Comparison of ENCODE assay signal across 8 mouse cellular contexts in the genomic region with DNA sequence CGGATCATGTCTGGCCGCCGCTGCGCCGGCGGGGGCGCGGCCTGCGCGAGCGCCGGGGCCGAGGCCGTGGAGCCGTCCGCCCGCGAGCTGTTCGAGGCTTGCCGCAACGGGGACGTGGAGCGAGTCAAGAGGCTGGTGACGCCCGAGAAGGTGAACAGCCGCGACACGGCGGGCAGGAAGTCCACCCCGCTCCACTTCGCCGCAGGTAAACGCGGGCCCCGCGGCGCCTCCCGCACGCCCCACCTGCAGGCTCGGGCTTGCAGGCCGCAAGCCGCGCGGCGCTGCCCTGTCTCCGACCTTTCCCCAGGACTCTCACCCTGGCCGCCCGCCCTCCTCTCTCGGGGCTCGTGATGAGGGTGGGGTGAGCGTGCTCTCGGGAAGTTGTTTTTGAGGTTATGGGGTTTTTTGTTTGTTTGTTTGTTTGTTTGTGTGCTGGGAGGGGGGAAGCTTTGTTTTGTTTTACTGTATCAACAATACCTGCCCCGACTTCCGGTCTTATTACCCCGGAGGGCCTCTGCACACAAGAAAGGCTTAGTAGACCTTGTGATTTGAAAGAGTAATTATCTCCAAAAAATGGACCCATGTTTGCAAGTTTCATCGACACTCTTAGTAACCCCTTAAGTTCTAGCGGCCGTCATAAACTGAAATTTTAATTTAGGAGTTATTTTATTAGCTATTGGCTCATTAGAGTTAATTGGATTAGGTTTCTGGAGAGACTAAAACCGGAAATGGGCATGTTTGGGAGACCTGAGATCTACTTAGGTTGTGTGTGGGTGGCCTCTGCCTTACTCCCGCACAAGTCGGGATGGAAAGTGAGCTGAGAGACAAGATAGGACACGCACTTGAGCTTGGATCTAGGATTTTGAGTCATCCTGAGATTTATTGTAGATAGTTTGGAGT. TPM values are rescaled to one million over a fixed set of nuclear protein-coding genes. Genes with fewer than 3 reads are reported as not detected.
DNase-seq lines count a peak whose midpoint lies in the region; ATAC-seq and TF ChIP-seq lines count a peak whose summit lies in the region.

No protein-coding gene starts in this region.

- peak overlapping the region; percentile 98 for H3K9ac ChIP-seq in hindbrain, embryonic 14.5 days
- peak overlapping the region; percentile 98 for H3K9ac ChIP-seq in liver, adult 2 months (ENCODE audit: low read depth, low read length)
- peak overlapping the region; percentile 98 for H3K9ac ChIP-seq in midbrain, postnatal 0 days (replicated peaks; ENCODE audit: low read length, poor library complexity, severe bottlenecking)

- peaks cover 28% of the 10 kb centered on the region for H3K4me1 ChIP-seq in forebrain, embryonic 10.5 days
- peaks cover 25% of the 10 kb centered on the region for H3K4me1 ChIP-seq in hindbrain, embryonic 14.5 days (replicated peaks; ENCODE audit: control insufficient read depth, insufficient read depth, low read length)
- peaks cover 10% of the 10 kb centered on the region; the same call in 1 of the 2 replicates for H3K4me1 ChIP-seq in liver, adult 2 months (ENCODE audit: control insufficient read depth, insufficient read depth, low read length)
- peaks cover 5% of the 10 kb centered on the region; the same call in 1 of the 2 replicates for H3K4me1 ChIP-seq in midbrain, postnatal 0 days (ENCODE audit: insufficient read depth, low read length)

- DNase-seq in adrenal gland, adult 18-20 months (ENCODE audit: low spot score in 2 of 2): peak; percentile 49 to 56
- DNase-seq in adrenal gland, postnatal 4 days (ENCODE audit: low spot score in 2 of 2): no peak
- DNase-seq in adrenal gland, adult 2 months: peak; percentile 72
- DNase-seq in forebrain, embryonic 10.5 days (ENCODE audit: extremely low spot score, low spot score): peak; percentile 60
- DNase-seq in hindbrain, embryonic 14.5 days (ENCODE audit: low spot score): peak; percentile 42
- peak; percentile 66 for DNase-seq in liver, adult 2 months (ENCODE audit: extremely low read depth, low read depth, low spot score)
- peak; percentile 53 for DNase-seq in midbrain, postnatal 0 days (ENCODE audit: low spot score)
- peak; percentile 70 for DNase-seq in testis, postnatal 14 days (ENCODE audit: low spot score)

- WGBS in forebrain, embryonic 10.5 days: under 1% methylated on average over 62 of the region's 62 CpGs
- WGBS in hindbrain, embryonic 14.5 days: under 1% methylated on average over 58 of the region's 62 CpGs
- WGBS in liver, adult 2 months: under 1% methylated on average over 62 of the region's 62 CpGs
- under 1% methylated on average over 59 of the region's 62 CpGs for WGBS in midbrain, postnatal 0 days

- peaks cover 21% of the 10 kb centered on the region for H3K36me3 ChIP-seq in forebrain, embryonic 10.5 days (replicated peaks)
- H3K36me3 ChIP-seq in hindbrain, embryonic 14.5 days (replicated peaks; ENCODE audit: control insufficient read depth, insufficient read depth): peaks cover 10% of the 10 kb centered on the region
- peaks cover 9% of the 10 kb centered on the region for H3K36me3 ChIP-seq in liver, adult 2 months (ENCODE audit: control insufficient read depth, insufficient read depth, low read length)
- H3K36me3 ChIP-seq in midbrain, postnatal 0 days (ENCODE audit: insufficient read depth, low read length): no peaks in the 10 kb centered on the region

- peak overlapping the region; percentile 95 for H3K4me3 ChIP-seq in forebrain, embryonic 10.5 days
- peak overlapping the region; percentile 89 for H3K4me3 ChIP-seq in hindbrain, embryonic 14.5 days (replicated peaks; ENCODE audit: low read length)
- H3K4me3 ChIP-seq in liver, adult 2 months (ENCODE audit: insufficient read depth, low read depth, low read length): peak overlapping the region; percentile 99
- H3K4me3 ChIP-seq in midbrain, postnatal 0 days (ENCODE audit: low read depth, low read length): peak overlapping the region; percentile 97

- ATAC-seq in hindbrain, embryonic 14.5 days (ENCODE audit: low FRiP score): peak; percentile 41
- ATAC-seq in midbrain, postnatal 0 days (ENCODE audit: low FRiP score): peak; percentile 35

- peak overlapping the region; percentile 65 for H3K4me2 ChIP-seq in hindbrain, embryonic 14.5 days (replicated peaks)
- peak overlapping the region; percentile 81 for H3K4me2 ChIP-seq in midbrain, postnatal 0 days (ENCODE audit: low read depth, low read length, poor library complexity, severe bottlenecking)

- H3K79me2 ChIP-seq in liver, adult 2 months (ENCODE audit: control insufficient read depth, insufficient read depth, low read length): peaks cover 27% of the 10 kb centered on the region; the same call in 1 of the 2 replicates

- no peaks in the 10 kb centered on the region for H3K9me3 ChIP-seq in forebrain, embryonic 10.5 days
- H3K9me3 ChIP-seq in hindbrain, embryonic 14.5 days (ENCODE audit: control insufficient read depth, low read length): no peaks in the 10 kb centered on the region
- no peaks in the 10 kb centered on the region for H3K9me3 ChIP-seq in midbrain, postnatal 0 days (ENCODE audit: low read length)

- TF ChIP-seq CTCF in liver, adult 2 months (IDR thresholded peaks at IDR 0.05; ENCODE audit: low read depth, low read length): no peak
- no peak for TF ChIP-seq CTCF in midbrain, postnatal 0 days (IDR thresholded peaks at IDR 0.05)

- TF ChIP-seq POLR2A in liver, adult 2 months (IDR thresholded peaks at IDR 0.05; ENCODE audit: extremely low read depth, insufficient read depth, low read length): 0 out of 2 replicates have a peak, but pooled peaks have one; percentile 42

- H3K27ac ChIP-seq in forebrain, embryonic 10.5 days: peak overlapping the region; percentile 98
- peak overlapping the region; percentile 98 for H3K27ac ChIP-seq in hindbrain, embryonic 14.5 days
- H3K27ac ChIP-seq in liver, adult 2 months (replicated peaks; ENCODE audit: insufficient read depth, low read depth, low read length): peak overlapping the region; percentile 94
- H3K27ac ChIP-seq in midbrain, postnatal 0 days (ENCODE audit: low read depth, low read length): peak overlapping the region; percentile 96

- H3K27me3 ChIP-seq in forebrain, embryonic 10.5 days (ENCODE audit: poor library complexity, severe bottlenecking): no peaks in the 10 kb centered on the region
- H3K27me3 ChIP-seq in hindbrain, embryonic 14.5 days (ENCODE audit: control insufficient read depth, insufficient read depth, low read length): no peaks in the 10 kb centered on the region
- H3K27me3 ChIP-seq in liver, adult 2 months (ENCODE audit: control insufficient read depth, insufficient read depth, low read length): no peaks in the 10 kb centered on the region
- no peaks in the 10 kb centered on the region for H3K27me3 ChIP-seq in midbrain, postnatal 0 days (ENCODE audit: insufficient read depth, low read length)

RNA-seq across cellular contexts. Expression of a gene that starts 0.8 kb away (rescaled TPM):
- 10 to 100 TPM; 97.4 TPM for total RNA-seq in adrenal gland, adult 18-20 months (2021)
- 100 to 1,000 TPM; 146 to 155 TPM for total RNA-seq in adrenal gland, postnatal 4 days (2021)
- 10 to 100 TPM; 86.4 to 99.1 TPM for total RNA-seq in adrenal gland, adult 2 months (2021)
- 14.6 and 17.4 TPM in 2 replicates for polyA plus RNA-seq in adrenal gland, adult 2 months (2012; rRNA removed)
- 48.5 and 52.5 TPM in 2 replicates for polyA plus RNA-seq in forebrain, embryonic 10.5 days (2016; fragmentation: Nextera tagmentation; extraction: Ambion mirVana)
- 76.7 and 80.6 TPM in 2 replicates for polyA plus RNA-seq in hindbrain, embryonic 14.5 days (2014; fragmentation: Nextera tagmentation; extraction: Ambion mirVana)
- 50.9 and 55.2 TPM in 2 replicates for total RNA-seq in liver, adult 2 months (2014; rRNA removed)
- polyA plus RNA-seq in liver, adult 2 months (2012; rRNA removed): 6.3 and 8.6 TPM in 2 replicates
- 181 and 215 TPM in 2 replicates for total RNA-seq in midbrain, postnatal 0 days (2014; rRNA removed)
- 25.4 and 27.2 TPM in 2 replicates for polyA plus RNA-seq in midbrain, postnatal 0 days (2015; fragmentation: Nextera tagmentation; extraction: Ambion mirVana)

Comparison
In these comparisons a context has a peak if more than half of its experiments do, and no peak if none do; other contexts are left out.
1. DNase-seq: peak in adrenal gland, adult 18-20 months (2 of 2), adrenal gland, adult 2 months (single experiment), forebrain, embryonic 10.5 days (single experiment), hindbrain, embryonic 14.5 days (single experiment), liver, adult 2 months (single experiment), midbrain, postnatal 0 days (single experiment) and testis, postnatal 14 days (single experiment); none in adrenal gland, postnatal 4 days (0 of 2).
2. Peak in every context shown above with its lines, with median percentiles within 50 percentile points of each other: H3K27ac ChIP-seq, H3K4me3 ChIP-seq and H3K9ac ChIP-seq.